Mouse (Mus musculus) cerebellum, adult 2 months (tissue): ENCODE results near the gene Gm19684.
"Not testable (repeated sequence)": the region's sequence is repeated elsewhere in the genome, so short reads cannot be mapped to it uniquely, and the experiment has no call there.

ENCODE experiments used
- CTCF ChIP-seq: fragments of 200-500 bp; IDR thresholded peaks from 2 replicates; pipeline ENCODE4 v1.5.1; 2011; ENCODE audit warnings: low read depth, mild to moderate bottlenecking, control low read depth, low read length, moderate library complexity, borderline replicate concordance; ENCODE audit not compliant: insufficient read depth
- POLR2A ChIP-seq: fragments of 200-500 bp; IDR thresholded peaks from 2 replicates; pipeline ENCODE4 v1.6.1; 2011; ENCODE audit warnings: low read length, control low read depth, borderline replicate concordance; ENCODE audit not compliant: insufficient read depth

GRCm38 (mm10) chr17:36145861-36146156, 24.3 kb downstream of the Gm19684 start:
- TF ChIP-seq CTCF, POLR2A: not testable (repeated sequence)
